Mouse (Mus musculus) 3134 (cell line): Measurements from ENCODE around the gene Mycbp2.

ENCODE experiments used
- DNase-seq: peaks from one replicate; pipeline ENCODE4 v3.0.0-alpha.2; 2011; ENCODE audit warnings: low spot score; ENCODE audit not compliant: insufficient read length; ENCODE audit errors: extremely low read depth

Mycbp2 gene

DNA sequence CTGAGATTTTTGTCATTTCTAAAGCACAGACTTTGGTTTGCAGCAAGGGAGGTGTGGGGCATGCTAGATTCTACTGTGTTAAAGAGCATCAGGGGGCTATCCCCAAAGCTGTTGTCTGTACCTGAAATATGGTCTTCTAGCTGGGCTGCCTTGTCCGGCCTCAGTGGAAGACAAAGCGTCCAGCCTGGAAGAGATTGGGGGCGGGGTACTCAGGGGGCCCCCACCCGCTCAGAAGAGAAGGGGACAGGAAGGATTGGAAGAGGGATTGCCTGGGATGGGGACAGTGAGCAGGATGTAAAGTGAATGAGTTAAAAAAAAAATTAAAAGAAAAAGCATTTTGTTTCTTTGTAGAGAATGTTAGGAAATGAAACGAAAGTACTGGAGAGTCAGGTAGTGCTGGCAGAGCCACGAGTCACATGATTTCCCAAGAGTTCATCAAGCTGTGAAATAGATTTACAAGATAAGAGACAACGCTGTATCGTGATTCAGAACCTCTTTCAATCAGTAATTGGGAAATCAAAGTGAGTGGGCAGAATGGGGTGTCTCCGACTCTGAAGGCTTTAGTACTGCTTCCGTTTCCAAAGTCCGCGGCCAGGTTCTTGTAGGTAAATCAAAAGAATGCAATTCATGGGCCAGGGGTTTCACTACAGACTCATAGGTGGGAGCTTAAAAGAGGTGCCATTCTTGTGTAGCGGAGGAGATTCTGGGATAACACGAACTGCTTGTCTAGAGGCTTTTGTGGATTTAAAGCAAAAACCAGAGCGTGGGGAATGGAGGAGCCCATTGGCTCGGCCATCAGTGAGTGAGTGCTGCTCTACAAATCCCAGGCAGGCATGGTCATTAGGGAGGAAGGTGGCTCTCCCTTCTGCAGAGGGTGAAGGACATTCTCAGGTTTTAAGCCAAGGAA is 268.4 kb downstream of the Mycbp2 start:
- no peak for DNase-seq

DNA sequence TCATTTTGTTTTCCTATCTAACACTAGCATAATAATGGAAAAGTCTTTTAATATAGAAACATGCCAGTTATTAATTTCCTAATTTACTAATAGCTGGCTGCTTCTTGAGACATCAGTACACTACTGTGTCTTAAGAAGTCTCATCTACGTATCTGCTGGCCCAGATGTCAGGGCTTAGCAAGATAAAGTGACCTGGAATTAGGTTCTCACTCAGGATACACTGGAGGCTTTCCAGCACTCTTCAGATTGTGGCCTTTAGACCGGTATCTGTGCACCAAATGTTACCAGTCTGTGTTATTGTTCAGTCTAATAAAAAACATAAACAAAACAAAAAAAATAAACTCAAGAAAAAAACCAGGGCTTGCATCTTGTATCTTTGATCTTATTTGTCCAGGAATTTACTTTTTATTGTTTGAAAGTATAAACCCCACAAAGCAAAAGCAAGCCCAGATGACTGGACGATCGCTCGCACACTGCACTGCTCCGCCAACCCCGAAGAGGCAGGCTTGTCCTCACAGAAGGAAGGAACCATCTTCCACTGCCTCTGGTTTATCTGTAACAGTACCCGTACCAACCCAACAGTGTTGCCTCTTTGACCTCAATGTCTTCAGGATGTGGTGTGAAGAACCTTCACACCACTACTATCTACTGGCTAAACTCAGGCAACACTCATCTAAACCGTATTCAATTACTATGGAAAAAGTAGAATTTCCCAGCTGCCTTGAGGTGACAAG is 269.2 kb downstream of the Mycbp2 start:
- DNase-seq, result no peak

DNA sequence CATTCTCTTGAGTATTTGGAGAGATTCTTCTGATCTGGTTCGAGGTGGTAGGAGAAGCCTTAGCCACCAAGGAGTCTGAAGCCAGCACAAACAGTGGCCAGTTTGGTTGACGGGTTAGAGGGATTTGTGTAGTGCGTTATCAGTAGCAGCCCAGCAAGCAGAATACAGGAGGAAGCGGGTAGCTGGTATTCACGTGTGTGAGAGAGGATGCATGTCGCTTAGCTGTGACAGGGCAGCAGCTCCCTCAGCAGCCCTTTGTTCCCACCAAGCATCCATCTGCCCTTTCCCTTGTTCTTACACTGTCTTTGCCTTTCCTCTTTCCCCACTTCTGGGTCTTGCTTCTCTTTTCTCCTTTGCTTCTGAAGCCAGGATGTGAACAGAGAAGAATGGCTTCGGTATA is 271.4 kb downstream of the Mycbp2 start:
- DNase-seq, result no peak

DNA sequence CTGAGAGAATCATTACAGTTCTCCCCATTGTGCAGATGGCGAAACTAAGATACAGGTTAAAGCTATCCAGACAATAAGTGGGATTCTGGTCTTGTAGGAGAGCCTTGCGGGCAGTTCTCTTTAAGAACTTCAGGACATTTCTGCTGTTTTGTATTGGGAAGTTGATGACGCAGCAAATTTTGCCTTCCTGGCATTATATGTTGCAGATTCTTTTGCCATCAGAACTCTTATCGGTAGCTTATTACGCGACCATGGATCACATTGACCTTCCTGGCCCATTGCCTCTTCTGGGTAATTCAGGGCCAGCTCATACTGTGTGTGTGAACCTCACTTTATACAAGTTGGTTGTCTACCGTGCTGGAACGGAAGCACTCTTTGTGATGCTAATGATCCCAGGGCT is 272.8 kb downstream of the Mycbp2 start:
- DNase-seq, result no peak

DNA sequence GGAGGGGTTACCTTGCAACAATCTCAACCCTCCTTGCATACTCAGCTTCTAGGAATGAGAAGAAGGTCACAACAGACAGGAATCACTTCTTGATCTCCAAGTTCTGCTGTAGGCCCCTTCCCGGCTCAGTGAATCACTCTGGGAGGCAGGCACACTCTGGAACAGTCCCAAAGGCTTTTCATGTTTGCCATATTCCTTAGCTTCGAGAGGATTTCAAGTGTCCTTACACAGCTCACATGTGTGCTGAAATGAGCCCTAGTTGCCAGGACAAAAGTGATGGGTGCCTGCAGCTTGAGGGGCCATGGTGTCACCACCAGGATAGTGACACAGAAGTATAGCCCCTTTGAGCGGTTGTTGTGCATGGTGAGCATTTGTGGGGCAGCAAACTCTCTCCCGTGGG is 273.9 kb downstream of the Mycbp2 start:
- no peak for DNase-seq

DNA sequence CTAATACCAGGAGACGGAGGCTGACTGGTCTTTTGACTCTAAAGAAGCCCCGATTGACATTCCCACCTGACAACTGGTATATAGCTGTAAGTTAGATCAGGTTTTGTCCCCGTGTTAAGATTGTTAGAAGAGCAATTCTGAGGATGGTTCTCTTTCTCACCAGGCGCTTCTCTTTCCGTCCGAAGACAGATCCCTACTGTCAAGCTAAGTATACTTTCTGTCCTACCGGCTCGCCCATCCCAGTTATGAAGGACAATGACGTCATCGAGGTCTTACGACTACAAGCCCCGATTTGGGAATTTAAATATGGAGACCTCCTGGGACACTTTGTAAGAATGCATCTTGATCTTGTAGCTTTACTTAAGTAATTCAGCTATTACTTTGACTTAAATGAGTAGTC is 275.1 kb downstream of the Mycbp2 start:
- DNase-seq, result no peak

DNA sequence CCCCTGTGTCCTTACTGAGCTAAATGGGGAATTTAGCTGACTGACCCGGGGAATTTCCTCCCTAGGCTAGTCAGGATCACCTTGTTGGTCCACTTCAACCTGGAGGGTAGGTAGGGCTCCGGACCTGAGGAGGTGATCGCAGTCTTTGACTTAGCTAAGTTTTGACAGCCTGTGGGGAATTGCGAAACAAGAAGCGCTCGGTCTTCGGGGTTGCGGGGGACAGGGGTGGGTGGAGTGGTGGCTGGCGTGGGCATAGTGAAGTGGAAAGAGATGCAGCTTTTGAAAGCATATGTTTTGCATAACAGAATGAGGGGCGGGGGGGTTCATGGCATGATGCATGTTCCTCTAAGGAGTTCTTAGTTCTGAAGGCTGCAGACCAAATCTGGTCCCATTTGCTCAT is 275.8 kb downstream of the Mycbp2 start:
- DNase-seq, result peak; percentile 27

DNA sequence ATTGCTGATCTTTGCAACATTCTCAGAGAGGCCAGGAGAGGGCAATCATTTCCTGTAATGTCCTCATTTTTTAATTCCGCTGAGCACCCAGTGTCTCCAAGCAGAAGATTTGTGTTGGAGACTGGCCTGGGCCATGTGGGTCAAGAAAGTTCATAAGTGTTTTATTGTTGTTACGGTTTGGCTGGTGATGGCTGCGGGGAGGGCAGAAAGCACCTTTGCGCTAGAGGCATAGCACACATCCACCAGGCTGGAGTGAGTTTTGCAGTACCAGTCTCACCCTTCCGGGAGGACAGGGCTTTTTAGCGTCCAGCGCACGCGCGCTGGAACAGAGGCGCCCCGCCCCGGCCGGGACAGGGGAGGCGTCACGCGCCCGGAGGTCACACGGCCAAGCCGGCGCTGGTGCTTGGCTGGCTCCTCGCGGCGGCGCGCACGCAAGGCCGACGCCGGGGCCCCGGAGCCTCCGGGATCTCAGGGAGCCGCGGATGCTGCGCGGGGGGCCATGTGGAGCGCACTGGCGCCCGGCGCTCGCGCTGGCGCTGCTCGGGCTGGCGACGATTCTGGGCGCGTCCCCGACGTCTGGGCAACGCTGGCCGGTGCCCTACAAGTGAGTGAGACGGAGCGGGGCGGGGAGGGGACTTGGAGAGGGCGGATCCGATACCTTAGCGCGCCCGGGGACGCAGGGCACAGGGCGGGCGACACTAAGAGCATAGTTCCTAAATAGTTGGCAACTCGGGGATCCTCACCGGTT is 276.6 kb downstream of the Mycbp2 start, which contains the start of gene Cln5:
Cln5 (plus strand) TSS at position 353 of the 748 bp plus-strand sequence.
- peak; percentile 94 for DNase-seq

DNA sequence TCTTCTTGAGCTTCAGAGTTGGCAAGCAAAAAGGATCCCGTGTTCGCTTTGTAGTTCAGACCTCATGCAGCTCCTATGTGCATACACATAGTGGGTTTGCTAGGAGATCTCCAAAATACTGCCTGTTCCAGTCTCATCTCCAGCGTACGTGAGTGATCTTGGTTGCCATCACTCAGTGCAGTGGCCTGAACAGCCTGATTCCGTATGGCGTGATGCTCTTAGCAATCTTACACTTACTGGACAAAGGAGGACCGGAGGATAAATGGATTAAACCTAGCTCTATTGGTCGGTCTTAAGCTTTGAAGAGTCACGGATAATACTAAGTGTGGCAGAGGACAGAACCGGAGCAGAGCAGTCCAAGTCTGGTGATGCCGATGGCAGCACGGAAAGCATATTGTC is 277.1 kb downstream of the Mycbp2 start:
- no peak for DNase-seq

DNA sequence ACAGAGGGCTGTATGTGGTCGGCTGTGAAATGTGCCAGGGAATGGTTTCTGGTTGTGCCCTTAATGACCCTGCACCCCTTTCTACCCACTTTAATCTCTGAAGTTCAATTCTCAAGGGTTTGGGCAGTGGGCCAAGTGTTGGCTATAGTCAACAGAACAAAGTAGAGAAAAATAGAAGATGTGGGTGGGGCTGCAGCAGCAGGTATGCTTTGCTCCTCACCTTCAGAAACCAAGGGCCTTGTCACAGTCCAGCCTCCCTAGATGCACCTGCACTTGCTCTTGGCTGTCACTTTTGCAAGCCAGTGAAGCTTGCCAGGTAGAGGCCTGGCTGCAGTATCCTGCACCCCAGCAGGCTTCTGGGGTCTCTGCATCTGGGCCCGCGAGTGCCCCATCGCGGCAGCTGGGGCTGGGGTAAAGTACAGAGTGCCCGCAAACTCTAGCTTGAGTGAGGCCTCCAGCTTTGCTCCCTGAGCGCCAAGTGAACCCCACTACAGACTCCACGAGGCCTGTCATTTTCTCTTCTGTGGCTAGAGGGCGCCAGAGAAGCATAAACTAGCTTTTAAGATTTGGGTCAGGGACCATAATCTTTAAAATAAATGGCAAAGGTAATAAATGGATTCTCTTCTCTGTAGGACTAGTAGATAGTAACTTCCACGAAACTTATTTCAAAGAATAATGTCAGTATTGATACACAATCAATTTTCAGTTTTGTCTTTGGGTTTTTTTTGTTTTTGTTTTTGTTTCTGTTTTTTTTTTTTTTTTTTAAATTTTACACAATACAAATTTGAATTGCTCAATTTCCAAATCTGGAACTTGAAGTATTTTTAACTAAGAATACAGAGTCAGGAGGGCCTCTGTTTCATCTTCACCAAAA is 281.1 kb downstream of the Mycbp2 start:
- peak; percentile 43 for DNase-seq
